Mouse (Mus musculus) hindlimb bud, embryonic 11.5 days (tissue): ENCODE measurements around the gene Rfc4.

Experiments
- DNase-seq: peaks from one replicate; pipeline ENCODE4 v3.0.0-alpha.2; 2012; ENCODE audit warnings: low read depth, low spot score; ENCODE audit errors: extremely low spot score

Rfc4 gene

DNA sequence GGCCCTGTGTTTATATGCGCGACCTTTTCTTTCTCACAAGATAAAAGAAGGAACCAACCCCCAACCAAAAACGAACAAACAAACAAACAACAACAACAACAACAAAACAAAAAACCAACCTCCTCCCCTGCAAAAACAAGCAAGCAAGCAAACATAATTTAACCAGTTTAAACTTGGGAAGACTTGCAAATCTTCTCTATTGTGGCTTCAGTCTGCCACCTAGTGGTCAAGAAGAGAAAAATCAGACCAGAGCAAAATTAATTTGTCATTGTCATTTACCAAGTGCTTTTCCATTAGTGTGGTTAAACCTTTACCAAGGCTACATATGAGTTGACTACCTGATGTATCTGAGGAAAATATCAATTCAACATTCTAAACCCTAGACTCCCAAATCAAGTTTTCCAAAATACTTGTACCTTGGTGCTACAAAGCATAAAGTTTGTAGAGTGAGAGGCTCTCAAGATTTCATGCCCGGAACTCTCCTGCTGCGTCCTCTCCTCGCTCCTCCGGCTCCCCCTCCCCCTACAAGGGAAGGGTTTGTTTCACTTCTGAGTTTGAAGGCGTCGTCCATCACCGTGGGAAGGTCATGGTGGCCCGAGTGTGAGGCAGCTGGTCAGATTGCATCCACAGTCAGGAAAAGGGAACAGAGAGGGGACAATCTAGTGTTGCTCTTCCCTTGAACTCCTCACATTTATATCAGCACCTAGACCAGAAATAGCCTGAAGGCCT is 8.0 kb upstream of the Rfc4 start:
- no peak for DNase-seq

DNA sequence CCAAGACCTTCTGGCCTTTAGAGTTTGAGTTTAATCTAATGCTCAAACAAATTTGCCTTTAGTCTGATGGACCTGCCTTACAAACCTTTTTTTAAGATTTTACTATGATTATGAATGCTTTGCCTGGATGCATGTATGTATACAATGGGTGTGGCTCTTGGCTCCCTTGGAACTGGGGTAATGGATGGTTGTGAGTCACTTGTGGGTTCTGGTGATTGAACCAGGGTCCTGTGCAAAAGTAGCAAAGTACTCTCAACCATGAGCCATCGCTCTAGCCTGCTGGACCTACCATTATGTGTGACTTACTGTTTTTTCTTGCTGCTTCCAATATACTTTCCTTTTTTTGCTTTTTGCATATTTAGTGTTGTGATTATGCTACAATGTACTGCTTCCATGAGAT is 4.8 kb upstream of the Rfc4 start:
- no peak for DNase-seq

DNA sequence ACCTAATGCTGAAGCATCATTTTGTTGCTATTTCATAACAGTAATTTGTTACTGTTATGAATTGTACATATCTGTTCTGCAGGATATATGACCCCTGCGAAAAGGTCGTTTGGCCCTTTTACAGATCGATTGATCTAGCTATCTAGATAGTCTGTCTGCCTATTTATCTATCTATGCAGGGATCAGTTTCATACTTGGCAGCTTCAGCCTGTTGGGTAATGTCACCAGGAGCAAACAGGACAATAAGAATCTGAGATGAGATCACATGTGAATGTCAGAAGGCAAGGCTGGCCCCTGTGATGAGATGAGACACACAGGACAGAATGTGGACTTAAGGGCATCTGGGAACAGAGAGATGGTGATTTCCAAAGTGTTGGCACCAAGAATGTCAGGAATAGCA is 2.8 kb upstream of the Rfc4 start:
- DNase-seq = no peak

DNA sequence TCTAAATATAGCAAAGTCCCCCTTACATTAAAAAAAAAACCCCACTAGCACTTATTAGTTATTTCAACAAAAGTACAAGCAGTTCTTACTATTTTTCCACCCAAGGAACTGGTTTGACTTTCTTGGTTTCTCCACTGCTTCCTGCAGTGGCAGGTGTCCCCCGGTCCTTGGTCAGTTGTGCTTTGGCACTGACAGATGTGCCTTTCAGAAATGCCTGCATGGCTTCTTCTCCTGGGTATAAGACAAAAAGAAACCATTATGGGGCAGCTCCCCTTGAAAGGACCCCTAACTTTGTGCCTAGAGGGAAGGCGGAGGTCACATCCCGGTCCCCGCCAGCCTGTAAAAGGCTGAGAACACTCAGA is 245 bp downstream of the Rfc4 start:
- DNase-seq = no peak

DNA sequence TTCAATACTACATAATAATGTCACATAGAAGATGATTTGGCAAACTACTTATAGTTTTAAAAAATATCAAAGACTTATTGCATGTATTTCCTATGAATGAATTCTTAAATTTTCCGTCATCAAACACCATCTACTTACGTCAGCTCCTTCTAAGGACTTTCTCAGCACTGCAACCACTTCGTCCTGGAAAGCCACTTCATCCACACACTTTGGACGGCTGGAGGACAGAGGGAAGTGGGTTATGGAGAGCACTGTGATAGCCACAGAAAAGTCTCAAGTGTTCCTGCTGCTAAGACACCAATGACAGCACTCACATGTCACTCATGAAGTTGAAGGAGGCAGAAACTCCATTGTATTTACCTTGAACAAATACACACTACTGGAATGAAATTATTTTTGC is 3.1 kb downstream of the Rfc4 start:
- DNase-seq = no peak

DNA sequence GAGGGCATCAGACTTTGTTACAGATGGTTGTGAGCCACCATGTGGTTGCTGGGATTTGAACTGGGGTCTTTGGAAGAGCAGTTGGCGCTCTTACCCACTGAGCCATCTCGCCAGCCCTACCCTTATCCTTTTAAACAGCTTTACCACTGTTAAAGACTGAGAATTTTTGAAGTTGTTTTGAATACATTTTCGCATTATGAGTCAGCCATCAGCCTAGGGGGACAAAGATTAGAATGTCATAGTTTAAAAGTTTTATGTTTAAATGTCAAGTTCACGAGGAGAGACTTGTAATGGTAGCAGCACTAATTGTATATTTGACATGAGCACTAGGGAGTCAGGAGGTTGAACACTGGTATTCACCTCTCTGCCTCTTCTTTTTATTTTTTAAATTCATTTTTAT is 4.4 kb downstream of the Rfc4 start:
- DNase-seq = no peak

DNA sequence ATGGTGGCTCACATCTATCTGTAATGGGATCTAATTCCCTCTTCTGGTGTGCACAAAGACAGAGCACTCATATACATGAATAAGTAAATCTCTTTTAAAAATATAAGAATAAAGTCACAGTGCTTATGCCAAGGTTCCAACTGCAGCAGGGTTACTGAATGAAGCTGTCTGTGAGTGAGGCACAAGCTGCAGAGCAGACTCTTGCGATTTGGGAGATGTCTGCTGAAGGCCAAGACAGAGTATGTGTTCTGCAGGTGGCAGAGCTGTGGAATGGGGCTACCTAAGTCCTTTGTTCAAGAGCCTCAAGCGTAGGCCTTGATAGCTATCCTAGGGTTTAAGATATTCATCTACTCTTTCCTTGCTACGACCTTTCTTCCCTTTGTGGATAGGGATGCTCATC is 5.1 kb downstream of the Rfc4 start:
- DNase-seq = no peak

DNA sequence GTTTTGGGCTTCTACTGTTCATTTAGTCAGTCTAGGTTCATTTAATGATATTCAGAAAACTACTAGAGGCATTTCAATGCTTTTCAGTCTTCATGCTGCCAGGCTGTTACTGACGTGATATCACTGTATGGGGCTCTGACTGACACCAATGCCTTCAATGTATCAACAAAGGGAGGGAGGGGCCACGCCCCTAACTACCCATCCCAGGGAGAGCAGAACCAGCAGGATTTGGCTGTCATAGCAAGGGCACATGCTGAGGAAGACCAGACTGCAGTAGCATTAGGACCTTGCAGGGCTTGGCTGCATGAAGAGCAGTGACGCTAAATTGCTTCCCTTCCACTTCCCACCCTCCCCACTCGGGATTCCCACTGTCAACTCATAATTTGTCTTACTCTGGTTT is 10.4 kb downstream of the Rfc4 start:
- DNase-seq = no peak

DNA sequence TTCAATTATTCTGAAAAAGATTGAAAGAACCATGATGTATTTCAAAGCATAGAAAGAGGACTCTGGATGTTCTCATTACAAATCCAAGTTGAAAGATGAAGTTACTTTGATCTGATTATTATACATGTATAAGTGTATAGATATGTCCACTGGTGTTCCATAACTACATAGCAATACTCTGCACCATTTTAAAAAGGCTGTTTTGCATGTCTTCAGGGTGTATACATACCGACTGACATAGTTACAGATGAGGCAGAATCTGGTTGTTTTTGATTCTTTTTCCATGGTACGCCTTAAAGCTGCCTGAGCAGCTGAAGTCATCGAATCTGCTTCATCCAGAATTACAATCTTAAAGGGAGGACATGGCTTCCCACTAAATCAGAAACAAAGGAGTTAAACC is 12.1 kb downstream of the Rfc4 start:
- DNase-seq = no peak

DNA sequence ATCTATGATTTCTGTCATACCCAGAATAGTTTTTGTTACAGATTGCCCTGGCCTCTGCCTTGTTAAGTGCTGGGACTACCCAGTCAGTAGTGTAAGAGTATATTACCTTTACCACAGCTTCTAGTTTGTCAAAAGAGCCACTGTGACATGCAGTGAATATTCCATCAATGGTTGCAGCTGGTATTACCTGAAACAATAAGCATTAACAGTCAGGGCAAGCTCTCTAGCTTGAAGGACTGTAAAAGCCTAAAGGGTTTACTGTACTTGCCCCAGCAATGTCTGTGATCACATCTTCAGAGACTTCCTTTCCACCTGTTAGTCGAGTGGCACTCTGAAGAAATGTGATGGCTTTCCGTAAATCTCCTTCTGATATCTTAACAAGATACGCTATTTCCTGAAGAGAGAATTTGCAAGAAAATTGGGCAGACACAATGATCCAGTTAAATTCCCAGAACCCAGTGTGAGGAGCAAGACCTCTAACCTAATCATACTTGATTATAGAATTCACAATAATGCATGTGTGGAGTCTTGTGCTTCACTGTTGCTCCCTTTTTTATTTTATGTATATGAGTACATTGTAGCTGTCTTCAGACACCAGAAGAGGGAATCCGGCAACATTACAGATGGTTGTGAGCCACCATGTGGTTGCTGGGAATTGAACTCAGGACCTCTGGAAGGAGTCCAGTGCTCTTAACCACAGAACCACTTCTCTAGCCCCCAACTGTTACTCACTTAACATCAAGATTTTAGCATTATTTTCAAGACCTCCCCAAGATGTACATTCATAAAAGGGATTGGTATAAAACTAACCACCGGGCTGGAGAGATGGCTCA is 13.0 kb downstream of the Rfc4 start:
- DNase-seq = no peak

DNA sequence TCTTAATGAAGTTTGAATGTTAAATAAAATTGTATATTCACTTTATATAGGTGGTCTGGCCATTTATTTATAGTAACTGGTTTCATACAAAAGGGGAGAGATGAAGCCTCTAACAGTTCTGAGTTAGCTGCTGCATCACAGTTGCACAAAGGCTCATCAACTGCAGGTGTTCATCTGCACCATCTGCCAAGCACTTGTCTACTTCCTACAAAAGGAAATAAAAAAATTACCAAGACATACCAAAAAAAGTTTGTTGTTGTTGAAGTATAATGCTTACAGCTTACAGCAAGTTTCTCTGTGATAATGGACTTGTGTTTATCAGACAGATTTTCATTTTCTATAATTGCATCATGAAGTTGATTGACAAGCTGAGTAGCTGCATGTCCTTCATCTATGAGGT is 13.6 kb downstream of the Rfc4 start:
- no peak for DNase-seq

DNA sequence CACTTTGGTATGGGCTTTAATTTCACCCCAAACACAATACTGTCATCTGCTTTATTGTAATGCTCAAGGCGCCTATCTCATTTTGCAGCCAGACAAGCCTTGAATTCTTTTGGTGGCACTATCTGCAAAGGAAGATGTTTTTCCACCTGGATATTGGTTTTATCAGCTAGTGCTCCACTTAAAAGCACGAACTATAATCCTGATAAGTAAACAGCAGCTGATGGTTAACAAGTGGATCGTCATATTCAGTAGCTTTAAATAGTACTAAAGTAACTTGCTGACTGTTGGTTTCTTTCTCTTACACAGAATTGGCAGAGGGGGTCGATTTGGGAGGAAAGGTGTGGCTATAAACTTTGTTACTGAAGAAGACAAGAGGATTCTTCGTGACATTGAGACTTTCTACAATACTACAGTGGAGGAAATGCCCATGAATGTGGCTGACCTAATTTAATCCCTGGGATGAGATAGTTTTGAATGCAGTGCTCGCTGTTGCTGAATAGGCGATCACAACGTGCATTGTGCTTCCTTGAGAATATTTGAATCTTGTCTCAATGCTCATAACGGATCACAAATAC is 14.6 kb downstream of the Rfc4 start:
- DNase-seq = no peak

DNA sequence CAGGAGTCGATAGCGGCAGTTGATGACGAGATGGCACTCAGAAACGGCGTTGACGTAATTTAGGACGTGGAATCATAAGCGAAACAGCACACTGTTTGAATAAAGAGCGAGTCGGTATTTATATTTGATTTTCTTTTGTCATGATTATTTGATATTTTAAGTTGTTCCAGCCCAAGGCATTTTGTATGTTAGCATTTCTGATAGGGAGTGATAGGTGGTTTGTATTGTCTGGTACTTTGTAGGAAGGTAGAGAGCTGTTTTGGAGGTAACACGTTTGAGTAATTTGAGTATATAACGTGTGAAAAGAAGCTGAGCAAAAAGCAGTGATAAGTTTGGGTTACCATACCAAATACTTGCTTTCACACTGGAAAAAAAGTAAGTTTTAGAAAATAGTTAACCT is 15.2 kb downstream of the Rfc4 start:
- no peak for DNase-seq

DNA sequence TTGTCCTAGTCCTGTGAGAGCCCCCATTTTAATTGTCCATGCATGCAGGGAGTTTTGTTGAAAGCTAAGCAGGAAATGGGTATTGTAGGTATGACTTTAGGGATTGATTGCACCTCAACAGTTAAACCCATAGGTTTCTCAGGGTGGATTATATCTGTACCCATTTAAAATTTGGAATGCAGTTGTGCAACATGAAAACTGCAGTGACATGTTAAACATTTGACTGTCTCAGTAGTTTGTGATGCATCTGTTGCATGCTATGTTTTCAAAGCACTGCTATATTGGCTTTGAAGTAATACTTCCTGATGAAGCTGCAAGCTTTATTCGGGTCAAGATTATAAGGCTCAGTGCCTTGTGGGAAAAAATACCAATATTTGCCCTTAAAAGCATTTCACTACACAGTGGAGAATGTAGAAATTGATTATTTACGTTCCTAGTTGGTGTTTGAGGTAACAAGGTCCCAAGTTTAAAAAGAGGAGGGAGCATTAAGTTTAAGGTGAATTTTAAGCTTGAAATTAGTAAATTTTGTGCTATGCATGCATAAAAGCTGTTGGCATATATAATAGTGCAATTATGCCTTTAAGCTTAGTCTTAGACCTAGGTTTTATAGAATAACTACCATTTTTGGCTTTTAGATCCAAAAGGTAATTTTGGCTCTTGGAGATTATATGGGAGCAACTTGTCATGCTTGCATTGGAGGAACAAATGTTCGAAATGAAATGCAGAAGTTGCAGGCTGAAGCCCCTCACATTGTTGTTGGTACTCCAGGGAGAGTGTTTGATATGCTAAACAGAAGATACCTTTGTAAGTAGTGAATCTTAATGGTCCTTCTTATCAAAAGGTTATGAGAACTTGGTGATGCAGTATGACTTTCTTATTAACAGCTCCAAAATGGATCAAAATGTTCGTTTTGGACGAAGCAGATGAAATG is 17.9 kb downstream of the Rfc4 start:
- DNase-seq = no peak

DNA sequence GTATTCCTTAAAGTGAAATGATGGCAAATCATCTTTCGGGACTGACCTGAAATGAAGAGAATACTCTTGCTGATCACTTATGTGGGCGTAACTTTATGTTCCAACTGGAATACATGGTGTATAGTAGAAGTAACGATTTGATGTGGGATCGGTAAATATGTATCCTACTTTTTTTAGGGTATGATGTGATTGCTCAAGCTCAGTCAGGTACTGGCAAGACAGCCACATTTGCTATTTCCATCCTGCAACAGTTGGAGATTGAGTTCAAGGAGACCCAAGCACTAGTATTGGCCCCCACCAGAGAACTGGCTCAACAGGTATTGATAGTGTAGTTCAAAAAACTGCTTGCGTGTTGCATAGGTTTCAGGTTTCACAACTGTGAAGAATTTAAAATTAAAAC is 18.6 kb downstream of the Rfc4 start:
- no peak for DNase-seq

DNA sequence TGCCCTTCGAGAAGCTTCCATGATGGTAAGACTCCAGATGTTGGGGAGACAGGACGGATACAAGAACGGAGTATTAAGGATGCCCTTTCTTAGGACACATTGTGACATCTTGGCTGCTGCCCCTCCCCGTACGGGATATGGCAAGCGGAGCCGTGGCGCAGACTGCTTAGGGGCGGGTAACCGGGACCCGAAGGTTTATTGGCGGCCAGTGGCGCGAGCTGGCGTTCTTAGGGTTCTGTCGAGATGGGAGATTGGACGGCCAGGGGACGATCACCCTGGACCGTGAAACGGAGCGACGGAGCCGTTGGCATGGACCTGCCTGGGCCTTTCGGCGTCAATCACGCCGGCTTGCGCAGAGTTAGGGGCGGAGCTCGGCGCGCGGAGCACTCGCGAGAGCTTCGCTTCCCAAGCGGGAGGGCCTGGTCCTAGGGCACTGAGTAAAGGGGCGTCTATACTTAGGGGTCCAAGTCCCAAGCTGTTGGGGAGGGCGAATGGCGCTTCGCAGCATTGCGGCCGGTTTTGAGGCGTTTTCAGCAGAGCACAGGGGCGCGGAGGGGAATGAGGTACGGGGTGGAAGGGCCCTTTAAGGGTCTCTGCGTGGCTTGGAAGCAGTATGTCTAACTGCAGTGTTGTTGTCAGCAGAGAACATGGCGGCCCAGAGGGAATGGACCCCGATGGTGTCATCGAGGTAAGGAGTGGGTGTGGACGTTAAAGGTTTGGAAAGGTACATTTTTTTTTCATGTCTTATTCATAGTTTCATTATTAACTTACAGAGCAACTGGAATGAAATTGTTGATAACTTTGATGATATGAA is 19.4 kb downstream of the Rfc4 start:
- DNase-seq = no peak

DNA sequence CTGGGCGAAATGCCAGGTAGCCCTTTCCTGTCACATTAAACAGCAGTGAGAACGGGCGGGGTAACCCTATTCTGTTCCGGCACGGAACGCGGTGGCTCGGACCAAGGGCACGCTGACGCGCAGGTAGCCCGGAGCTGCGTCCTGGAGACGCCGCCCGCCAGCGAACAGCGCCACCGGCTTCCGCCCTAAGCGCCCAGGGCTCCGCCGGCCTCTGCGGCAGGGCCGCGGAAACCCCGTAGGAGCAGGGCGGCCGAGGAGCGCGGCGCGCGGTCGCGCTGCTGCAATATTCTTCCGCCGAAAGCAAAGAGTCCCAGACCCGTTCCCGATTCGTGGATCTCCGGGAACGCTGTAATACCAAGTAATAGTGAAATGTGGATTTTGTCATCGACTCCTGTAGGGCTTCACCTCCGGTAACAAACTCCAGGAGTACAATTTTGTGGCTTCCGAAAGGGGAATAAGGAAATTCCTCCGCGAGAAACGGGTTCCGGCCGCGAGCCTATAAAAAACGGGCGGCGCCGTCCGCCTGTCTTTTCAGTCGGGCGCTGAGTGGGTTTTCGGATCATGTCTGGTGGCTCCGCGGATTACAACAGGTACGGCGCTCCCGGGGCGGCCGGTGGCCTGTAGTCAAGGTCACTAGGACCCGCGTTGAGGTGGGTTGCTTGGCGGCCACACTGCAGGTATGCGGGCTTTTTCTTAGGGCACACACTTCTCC is 20.1 kb downstream of the Rfc4 start, which contains the start of gene Eif4a2:
Eif4a2 (plus strand) TSS at position 214 of the 712 bp plus-strand sequence.
- peak; percentile 93 for DNase-seq

DNA sequence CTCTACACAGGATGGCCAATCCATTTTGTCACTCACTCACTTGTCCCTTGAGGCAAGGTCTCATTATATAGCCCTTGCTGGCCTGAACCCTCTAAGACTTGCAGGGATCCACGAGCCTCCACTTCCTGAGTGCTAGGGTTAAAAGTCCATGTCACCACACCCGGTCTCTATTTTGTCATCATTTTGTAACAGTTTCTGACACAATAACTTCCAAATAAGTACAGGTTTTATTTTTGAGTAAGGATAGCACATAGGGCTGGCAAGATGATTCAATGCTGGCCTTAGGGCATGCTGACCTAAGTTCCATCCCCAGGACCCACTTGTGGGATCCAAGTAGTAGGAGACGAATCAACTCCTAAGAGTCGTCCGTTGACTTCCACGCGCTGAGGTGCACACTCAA is 21.4 kb downstream of the Rfc4 start:
- no peak for DNase-seq

DNA sequence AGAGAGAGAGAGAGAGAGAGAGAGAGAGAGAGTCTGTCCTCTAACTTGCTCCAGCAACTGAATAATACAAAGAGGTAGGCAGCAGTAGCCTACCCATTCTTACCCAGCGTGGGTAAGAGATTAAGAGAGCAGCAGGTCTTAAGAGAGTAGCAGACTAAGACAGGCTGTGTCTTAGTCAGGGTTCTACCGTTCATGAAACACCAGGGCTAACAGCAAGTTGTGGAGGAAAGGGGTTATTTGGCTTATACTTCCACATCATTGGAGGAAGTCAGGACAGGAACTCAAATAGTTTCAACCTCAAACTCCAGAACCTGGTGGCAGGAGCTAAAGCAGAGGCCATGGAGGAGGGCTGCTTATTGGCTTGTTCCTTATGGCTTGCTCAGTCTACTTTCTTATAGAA is 23.7 kb downstream of the Rfc4 start:
- DNase-seq = no peak
